In the genomic region with DNA sequence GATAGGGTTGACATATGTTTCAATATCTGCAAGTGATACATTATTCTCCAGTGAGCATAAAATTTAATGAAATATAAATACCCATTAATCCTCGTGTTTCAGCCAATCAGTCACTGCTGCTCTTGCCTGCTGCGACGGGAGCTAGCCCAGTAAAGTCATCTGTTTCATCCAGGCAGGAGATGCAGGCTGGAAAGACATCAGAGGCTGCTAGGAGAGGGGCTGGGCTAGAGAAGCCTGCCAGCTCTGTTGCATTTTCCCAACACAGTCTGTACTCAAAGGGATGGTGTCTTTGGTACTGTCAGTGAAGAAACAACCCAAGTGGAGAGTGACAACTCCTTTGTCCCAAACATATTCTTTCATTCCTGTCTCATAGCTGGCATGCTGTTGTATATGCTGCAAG, we compare ENCODE assay signal across 22 mouse cellular contexts.
DNase-seq lines count a peak whose midpoint lies in the region; ATAC-seq and TF ChIP-seq lines count a peak whose summit lies in the region.
"Had no signal": no experiment of that assay in that cellular context is flagged by ENCODE, and none has a peak within 500 bp of the region (broad histone marks: within the 10 kb centered on the region; RNA-seq: fewer than 3 reads in every experiment).

No protein-coding gene starts in this region.

- H3K27me3 ChIP-seq in cerebellum, adult 2 months (ENCODE audit: control insufficient read depth, insufficient read depth, low read length): no peaks in the 10 kb centered on the region
- 0 out of 2 replicates have a peak, but pooled peaks cover 8% of the 10 kb centered on the region for H3K27me3 ChIP-seq in hindbrain, embryonic 15.5 days
- H3K27me3 ChIP-seq in hindbrain, embryonic 12.5 days: 0 out of 2 replicates have a peak, but pooled peaks cover 3% of the 10 kb centered on the region
- H3K27me3 ChIP-seq in midbrain, embryonic 16.5 days (ENCODE audit: control insufficient read depth, insufficient read depth, low read depth, low read length): no peaks in the 10 kb centered on the region; the same call in 1 of the 2 replicates
- no peaks in the 10 kb centered on the region for H3K27me3 ChIP-seq in midbrain, embryonic 11.5 days (ENCODE audit: control insufficient read depth, insufficient read depth, low read length)

- no peaks in the 10 kb centered on the region for H3K36me3 ChIP-seq in hindbrain, embryonic 15.5 days
- no peaks in the 10 kb centered on the region for H3K36me3 ChIP-seq in hindbrain, embryonic 12.5 days
- no peaks in the 10 kb centered on the region for H3K36me3 ChIP-seq in midbrain, embryonic 16.5 days (ENCODE audit: control insufficient read depth, insufficient read depth, low read length)
- no peaks in the 10 kb centered on the region for H3K36me3 ChIP-seq in midbrain, embryonic 11.5 days (ENCODE audit: control insufficient read depth, insufficient read depth, low read length)
- H3K36me3 ChIP-seq: embryonic facial prominence, embryonic 13.5 days; G1E; heart, embryonic 12.5 days had no signal

- no peaks in the 10 kb centered on the region for H3K9me3 ChIP-seq in hindbrain, embryonic 15.5 days
- H3K9me3 ChIP-seq in hindbrain, embryonic 12.5 days (replicated peaks): no peaks in the 10 kb centered on the region
- no peaks in the 10 kb centered on the region for H3K9me3 ChIP-seq in midbrain, embryonic 16.5 days (replicated peaks; ENCODE audit: control insufficient read depth, low read length, poor library complexity, severe bottlenecking)
- no peaks in the 10 kb centered on the region for H3K9me3 ChIP-seq in midbrain, embryonic 11.5 days (ENCODE audit: control insufficient read depth, low read length)
- H3K9me3 ChIP-seq: embryonic facial prominence, embryonic 13.5 days; heart, embryonic 12.5 days had no signal

- WGBS in cerebellum, adult 2 months: 10% methylated on average over 3 of the region's 3 CpGs
- WGBS in hindbrain, embryonic 15.5 days: 27% methylated on average over 3 of the region's 3 CpGs
- WGBS in hindbrain, embryonic 12.5 days: 48% methylated on average over 3 of the region's 3 CpGs
- 34% methylated on average over 3 of the region's 3 CpGs for WGBS in midbrain, embryonic 16.5 days
- WGBS in midbrain, embryonic 11.5 days: 70% methylated on average over 3 of the region's 3 CpGs

- no peak overlapping the region for H3K4me3 ChIP-seq in cerebellum, adult 2 months (replicated peaks; ENCODE audit: insufficient read depth, low read depth, low read length)
- H3K4me3 ChIP-seq in hindbrain, embryonic 15.5 days: no peak overlapping the region
- no peak overlapping the region for H3K4me3 ChIP-seq in hindbrain, embryonic 12.5 days
- H3K4me3 ChIP-seq in midbrain, embryonic 16.5 days (ENCODE audit: low read depth, low read length): no peak overlapping the region
- no peak overlapping the region for H3K4me3 ChIP-seq in midbrain, embryonic 11.5 days (ENCODE audit: low read depth, low read length)
- H3K4me3 ChIP-seq: embryonic facial prominence, embryonic 13.5 days; heart, adult 2 months; heart, embryonic 12.5 days had no signal

- TF ChIP-seq CTCF in cerebellum, adult 2 months (IDR thresholded peaks at IDR 0.05; ENCODE audit: borderline replicate concordance, insufficient read depth, low read depth, low read length): no peak

- peak; percentile 24 to 37 for DNase-seq in cerebellum, postnatal 10 days
- no peak for DNase-seq in cerebellum, adult 2 months
- DNase-seq in layer of hippocampus, postnatal 14 days (ENCODE audit: low spot score in 2 of 2): peak; percentile 17 to 49
- DNase-seq in layer of hippocampus, adult 9-11 months: no peak
- no peak for DNase-seq in midbrain, embryonic 11.5 days (ENCODE audit: low spot score, missing footprints)
- DNase-seq: adrenal gland, adult 8-10 months; adrenal gland, postnatal 36 days; B cell, adult 2 months; cerebellum, adult 11 months; cerebellum, adult 9-10 months; cerebellum, postnatal 36 days; gastrocnemius, postnatal 10 days; heart, adult 2 months had no signal

- H3K4me2 ChIP-seq in hindbrain, embryonic 15.5 days: no peak overlapping the region
- no peak overlapping the region for H3K4me2 ChIP-seq in hindbrain, embryonic 12.5 days (replicated peaks)
- no peak overlapping the region for H3K4me2 ChIP-seq in midbrain, embryonic 16.5 days (ENCODE audit: low read length)
- no peak overlapping the region for H3K4me2 ChIP-seq in midbrain, embryonic 11.5 days
- H3K4me2 ChIP-seq: embryonic facial prominence, embryonic 13.5 days; heart, embryonic 12.5 days had no signal

- peak; percentile 15; the same call in 1 of the 2 replicates for ATAC-seq in hindbrain, embryonic 15.5 days (ENCODE audit: low FRiP score, low read depth)
- ATAC-seq in hindbrain, embryonic 12.5 days (ENCODE audit: low FRiP score): no peak
- ATAC-seq in midbrain, embryonic 16.5 days: peak; percentile 36; the same call in 1 of the 2 replicates
- no peak for ATAC-seq in midbrain, embryonic 11.5 days (ENCODE audit: low FRiP score)
- ATAC-seq: CD4-positive, CD25-positive, alpha-beta regulatory T cell, adult 4 months; forebrain, embryonic 14.5 days; inflammation-experienced regulatory T-cells, adult 6 months had no signal

- no peak overlapping the region for H3K9ac ChIP-seq in hindbrain, embryonic 15.5 days
- no peak overlapping the region for H3K9ac ChIP-seq in hindbrain, embryonic 12.5 days
- no peak overlapping the region for H3K9ac ChIP-seq in midbrain, embryonic 16.5 days (ENCODE audit: low read depth, low read length)
- H3K9ac ChIP-seq in midbrain, embryonic 11.5 days (ENCODE audit: low read length): no peak overlapping the region
- H3K9ac ChIP-seq: embryonic facial prominence, embryonic 13.5 days; heart, embryonic 12.5 days had no signal

- no peak for TF ChIP-seq POLR2A in cerebellum, adult 2 months (IDR thresholded peaks at IDR 0.05; ENCODE audit: borderline replicate concordance, insufficient read depth, low read length)

- H3K27ac ChIP-seq in cerebellum, adult 2 months (ENCODE audit: insufficient read depth, low read length): no peak overlapping the region
- no peak overlapping the region for H3K27ac ChIP-seq in hindbrain, embryonic 15.5 days (replicated peaks)
- no peak overlapping the region for H3K27ac ChIP-seq in hindbrain, embryonic 12.5 days
- H3K27ac ChIP-seq in midbrain, embryonic 16.5 days (ENCODE audit: low read length): no peak overlapping the region
- no peak overlapping the region for H3K27ac ChIP-seq in midbrain, embryonic 11.5 days (ENCODE audit: low read depth, low read length)
- H3K27ac ChIP-seq: embryonic facial prominence, embryonic 13.5 days; heart, adult 2 months had no signal

- no peaks in the 10 kb centered on the region for H3K4me1 ChIP-seq in cerebellum, adult 2 months (ENCODE audit: control insufficient read depth, insufficient read depth, low read length)
- H3K4me1 ChIP-seq in hindbrain, embryonic 15.5 days (replicated peaks): 0 out of 2 replicates have a peak, but pooled peaks cover 5% of the 10 kb centered on the region
- no peaks in the 10 kb centered on the region for H3K4me1 ChIP-seq in hindbrain, embryonic 12.5 days
- H3K4me1 ChIP-seq in midbrain, embryonic 16.5 days (ENCODE audit: control insufficient read depth, insufficient read depth, low read length): no peaks in the 10 kb centered on the region
- no peaks in the 10 kb centered on the region for H3K4me1 ChIP-seq in midbrain, embryonic 11.5 days (ENCODE audit: control insufficient read depth, insufficient read depth, low read length)
- H3K4me1 ChIP-seq: embryonic facial prominence, embryonic 13.5 days; heart, embryonic 12.5 days had no signal

Comparison
In these comparisons a context has a peak if more than half of its experiments do, and no peak if none do; other contexts are left out.
1. DNase-seq: peak in cerebellum, postnatal 10 days (2 of 2) and layer of hippocampus, postnatal 14 days (2 of 2); none in cerebellum, adult 2 months (0 of 2), layer of hippocampus, adult 9-11 months (single experiment) and midbrain, embryonic 11.5 days (single experiment).
2. ATAC-seq: peak in hindbrain, embryonic 15.5 days (single experiment) and midbrain, embryonic 16.5 days (single experiment); none in hindbrain, embryonic 12.5 days (single experiment) and midbrain, embryonic 11.5 days (single experiment).